Mouse (Mus musculus) limb, embryonic 11.5 days (tissue): Measurements from ENCODE around the gene Nt5c3b. TPM values are rescaled to one million over a fixed set of nuclear protein-coding genes. Genes with fewer than 3 reads are reported as not detected.
A peak's percentile ranks its signal among the peaks of the same experiment; 100 is the strongest.

Experiments used
- ATAC-seq: fragments of 200-750 bp; cut with Nextera tagmentation; 2 replicates; pipeline ENCODE4 v1.8.0; 2017; ENCODE audit warnings: low read depth; ENCODE audit not compliant: insufficient number of reproducible peaks, low FRiP score, low TSS enrichment
- DNase-seq: peaks from one replicate; pipeline ENCODE4 v3.0.0-alpha.2; 2015; ENCODE audit warnings: low spot score
- H3K27ac ChIP-seq: fragments of 300-500 bp; sonication (generic); replicated peaks from 2 replicates; pipeline ENCODE4 v1.5.1; 2014; ENCODE audit warnings: low read depth, mild to moderate bottlenecking, low read length
- H3K27me3 ChIP-seq: fragments of 300-500 bp; sonication (generic); 2 replicates; pipeline ENCODE4 v1.6.1; 2014; ENCODE audit warnings: mild to moderate bottlenecking, low read length, mixed read lengths; ENCODE audit not compliant: control insufficient read depth, insufficient read depth
- H3K36me3 ChIP-seq: fragments of 300-500 bp; sonication (generic); 2 replicates; pipeline ENCODE4 v1.6.1; 2014; ENCODE audit warnings: mild to moderate bottlenecking, low read length, moderate library complexity, mixed read lengths; ENCODE audit not compliant: control insufficient read depth, insufficient read depth
- H3K4me1 ChIP-seq: fragments of 300-500 bp; sonication (generic); 2 replicates; pipeline ENCODE4 v1.6.1; 2014; ENCODE audit warnings: low read length, mixed read lengths; ENCODE audit not compliant: control insufficient read depth, insufficient read depth
- H3K4me2 ChIP-seq: fragments of 300-500 bp; sonication (generic); 2 replicates; pipeline ENCODE4 v1.6.1; 2014; ENCODE audit warnings: low read depth, mild to moderate bottlenecking, moderate library complexity; ENCODE audit not compliant: severe bottlenecking
- H3K4me3 ChIP-seq: fragments of 300-500 bp; sonication (generic); 2 replicates; pipeline ENCODE4 v1.5.1; 2014; ENCODE audit warnings: low read depth, low read length
- H3K9ac ChIP-seq: fragments of 300-500 bp; sonication (generic); 2 replicates; pipeline ENCODE4 v1.6.1; 2014; ENCODE audit warnings: mild to moderate bottlenecking, low read length
- H3K9me3 ChIP-seq: fragments of 300-500 bp; sonication (generic); 2 replicates; pipeline ENCODE4 v1.6.1; 2016; ENCODE audit warnings: low read length; ENCODE audit not compliant: control insufficient read depth
- WGBS: fragments of 180-500 bp; shearing (Covaris S2); extraction: QIAGEN DNeasy Blood & Tissue Kit; methylation state at CpG from one replicate; pipeline ENCODE4 v1.1.7; 2014; 5-methylcytosine and 5-hydroxymethylcytosine counted together
- polyA plus RNA-seq: library from polyadenylated mRNA; unstranded; fragments of >200 nt; fragmentation: Nextera tagmentation; extraction: Ambion mirVana; gene quantifications from 2 replicates; pipeline ENCODE4 v1.2.1, GENCODE M21; 2014

Gene Nt5c3b
- polyA plus RNA-seq, 1 experiment from 2014 or later, result 160 TPM

DNA sequence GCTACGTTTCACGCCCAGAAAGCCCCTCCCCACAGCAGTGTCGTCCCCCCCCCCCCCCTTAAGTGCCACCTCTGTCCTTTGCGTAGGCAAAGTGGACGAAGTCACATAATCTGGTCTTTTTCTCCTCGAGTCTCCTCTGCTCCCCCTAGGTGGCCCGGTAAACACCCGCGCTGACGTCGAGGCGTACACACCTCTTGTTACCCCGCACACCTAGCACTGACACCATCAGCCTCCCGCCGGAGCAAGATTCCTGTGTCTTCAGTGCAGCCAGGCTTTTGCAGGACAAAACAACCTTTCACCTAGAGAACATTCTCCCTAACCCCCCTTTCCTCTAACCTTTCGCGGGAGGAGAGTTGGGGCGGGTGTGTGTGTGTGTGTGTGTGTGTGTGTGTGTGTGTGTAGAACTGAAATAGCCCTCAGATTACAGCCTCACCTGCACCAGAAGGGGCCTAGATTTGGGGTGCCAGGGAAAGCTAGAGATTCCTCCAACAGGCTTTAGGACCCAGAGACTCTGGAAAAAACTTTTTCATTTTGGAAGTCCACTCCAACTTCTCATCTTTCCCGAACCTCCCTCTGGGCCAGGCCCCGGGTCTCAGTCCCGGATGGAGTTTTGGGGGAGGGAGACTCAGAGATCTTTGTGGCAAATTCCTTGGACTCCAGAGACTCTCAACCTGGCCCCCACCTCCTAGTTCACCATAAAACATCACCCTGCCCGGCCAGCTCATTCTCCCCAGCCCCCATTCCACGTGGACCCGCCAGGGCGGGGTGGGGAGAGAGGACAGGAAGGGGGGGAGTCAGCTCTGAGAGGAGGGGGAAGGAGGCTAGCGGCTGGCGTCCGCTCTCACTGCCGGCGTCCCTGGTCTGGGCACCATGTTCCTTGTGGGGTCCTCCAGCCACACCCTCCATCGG lies 26.4 kb downstream of the Nt5c3b start, which contains the start of gene Fkbp10:
Gene Fkbp10, plus strand, starts transcription at position 784 of the 909 bp plus-strand sequence.
- Histone ChIP-seq H3K9ac (peak within 1 kb of the TSS; percentile 85), H3K4me1 (peaks cover 24% of the 10 kb centered on the region), H3K9me3 (no peaks in the 10 kb centered on the region), H3K4me3 (peak within 1 kb of the TSS; percentile 72), H3K27me3 (no peaks in the 10 kb centered on the region), H3K36me3 (no peaks in the 10 kb centered on the region), H3K27ac (peak within 1 kb of the TSS; percentile 90), H3K4me2 (peak within 1 kb of the TSS; percentile 90)
- ATAC-seq, result peak; percentile 63
- under 1% methylated on average over 31 of the region's 31 CpGs for WGBS
- DNase-seq, result peak; percentile 81

DNA sequence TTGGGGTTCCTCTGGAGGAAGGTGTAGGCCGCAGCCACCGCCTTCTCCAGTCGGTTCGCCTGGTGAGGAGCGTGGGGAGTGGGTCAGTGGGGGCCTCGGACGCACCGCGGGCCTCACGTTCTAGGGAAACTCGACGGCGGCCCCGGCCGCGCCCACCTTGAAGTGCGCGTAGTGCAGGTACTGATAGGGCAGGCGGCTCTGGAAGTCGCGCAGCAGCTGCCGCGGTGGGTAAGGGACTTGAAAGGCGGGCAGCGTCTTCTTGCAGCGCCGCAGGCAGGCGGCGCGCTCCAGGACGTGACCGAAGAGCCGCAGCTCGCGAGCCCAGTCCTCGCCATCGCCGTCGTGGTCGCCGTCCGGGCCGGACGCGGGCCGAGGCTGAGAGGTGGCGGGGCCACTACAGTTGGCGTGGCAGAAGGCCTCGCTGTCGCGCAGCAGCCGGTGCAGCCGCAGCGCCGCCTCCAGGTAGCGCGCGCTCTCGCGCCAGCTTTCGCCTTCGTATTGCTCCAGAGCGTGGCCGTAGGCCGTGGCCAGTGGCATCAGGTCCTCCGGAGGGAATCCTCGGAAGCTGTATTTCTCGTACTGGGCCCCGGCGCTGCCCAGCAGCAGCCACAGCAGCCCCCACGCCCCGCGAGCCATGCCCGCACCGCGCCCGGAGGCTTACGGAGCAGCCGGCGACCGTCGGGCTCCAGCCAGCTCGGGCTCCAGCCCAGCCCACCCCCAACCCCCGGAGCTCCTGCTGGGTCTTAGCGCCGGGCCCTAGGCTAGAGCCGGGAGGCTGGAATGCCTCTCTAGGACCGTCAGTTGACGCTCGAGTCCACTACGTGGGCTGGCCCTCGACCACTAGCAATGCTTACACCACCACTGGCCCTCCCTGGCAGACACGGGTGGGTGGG lies 27.3 kb downstream of the Nt5c3b start, which contains the start of gene P3h4:
Gene P3h4, minus strand, starts transcription at position 816 of the 893 bp plus-strand sequence.
- Histone ChIP-seq H3K4me3 (peak within 1 kb of the TSS; percentile 72), H3K27ac (peak within 1 kb of the TSS; percentile 90), H3K4me2 (peak within 1 kb of the TSS; percentile 90), H3K36me3 (no peaks in the 10 kb centered on the region), H3K9ac (peak within 1 kb of the TSS; percentile 85), H3K27me3 (no peaks in the 10 kb centered on the region), H3K9me3 (no peaks in the 10 kb centered on the region), H3K4me1 (peaks cover 24% of the 10 kb centered on the region)
- ATAC-seq (peak; percentile 92), DNase-seq (peak; percentile 90)
- 1% methylated on average over 91 of the region's 93 CpGs for WGBS

DNA sequence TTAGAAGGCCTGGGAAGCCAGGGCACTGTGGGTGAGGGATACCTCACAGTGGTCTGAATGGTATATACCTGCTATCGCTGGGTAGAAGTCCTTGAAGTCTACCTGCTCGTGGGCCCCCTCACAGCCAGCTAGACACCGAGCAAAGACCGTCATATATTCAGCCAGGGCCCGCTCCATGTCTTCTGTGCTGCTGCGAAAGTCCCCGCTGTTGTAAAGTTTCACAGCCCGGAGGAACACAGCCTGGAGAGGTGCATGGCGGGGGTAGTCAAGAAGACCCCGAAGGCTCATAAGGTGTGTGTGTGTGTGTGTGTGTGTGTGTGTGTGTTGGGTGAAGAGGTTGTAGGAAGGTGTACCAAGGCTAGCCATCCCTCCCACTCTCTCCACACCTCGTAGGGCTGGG lies 28.1 kb downstream of the Nt5c3b start:
- ATAC-seq, result no peak
- peak overlapping the region; percentile 78 for H3K9ac ChIP-seq
- H3K9me3 ChIP-seq, result no peaks in the 10 kb centered on the region
- H3K27ac ChIP-seq, result 0 out of 2 replicates have a peak overlapping the region, but pooled peaks have one; percentile 90
- no peaks in the 10 kb centered on the region for H3K27me3 ChIP-seq
- DNase-seq, result no peak
- H3K4me2 ChIP-seq, result peak overlapping the region; percentile 90
- peaks cover 4% of the 10 kb centered on the region; the same call in 1 of the 2 replicates for H3K36me3 ChIP-seq
- WGBS, result 74% methylated on average over 11 of the region's 11 CpGs
- H3K4me3 ChIP-seq, result peak overlapping the region; percentile 72
- H3K4me1 ChIP-seq, result peaks cover 24% of the 10 kb centered on the region

DNA sequence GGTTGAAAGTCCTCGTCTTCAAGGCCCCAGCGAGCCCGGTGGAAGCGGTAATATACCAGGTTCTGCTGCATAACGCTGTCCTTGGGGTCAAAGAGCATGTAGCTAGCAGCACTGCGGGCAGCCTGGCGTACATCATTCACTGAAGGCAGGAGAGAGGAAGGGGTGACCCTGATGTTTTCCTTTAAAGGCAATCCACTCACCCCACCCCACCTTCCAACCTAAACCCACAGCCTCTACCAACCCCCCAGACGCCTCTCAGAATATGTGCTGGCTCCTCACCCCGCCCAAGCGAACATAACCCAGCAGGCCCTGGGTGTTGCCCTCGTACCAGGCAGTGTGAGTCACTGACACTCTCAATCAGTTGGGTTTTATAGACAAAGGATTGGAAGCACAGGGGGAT lies 29.9 kb downstream of the Nt5c3b start:
- ATAC-seq, result no peak
- no peak overlapping the region for H3K4me3 ChIP-seq
- no peak overlapping the region for H3K9ac ChIP-seq
- no peaks in the 10 kb centered on the region for H3K27me3 ChIP-seq
- peaks cover 4% of the 10 kb centered on the region; the same call in 1 of the 2 replicates for H3K36me3 ChIP-seq
- no peak overlapping the region for H3K27ac ChIP-seq
- WGBS, result 76% methylated on average over 11 of the region's 11 CpGs
- H3K4me1 ChIP-seq, result peaks cover 24% of the 10 kb centered on the region
- no peak for DNase-seq
- no peaks in the 10 kb centered on the region for H3K9me3 ChIP-seq
- no peak overlapping the region for H3K4me2 ChIP-seq

DNA sequence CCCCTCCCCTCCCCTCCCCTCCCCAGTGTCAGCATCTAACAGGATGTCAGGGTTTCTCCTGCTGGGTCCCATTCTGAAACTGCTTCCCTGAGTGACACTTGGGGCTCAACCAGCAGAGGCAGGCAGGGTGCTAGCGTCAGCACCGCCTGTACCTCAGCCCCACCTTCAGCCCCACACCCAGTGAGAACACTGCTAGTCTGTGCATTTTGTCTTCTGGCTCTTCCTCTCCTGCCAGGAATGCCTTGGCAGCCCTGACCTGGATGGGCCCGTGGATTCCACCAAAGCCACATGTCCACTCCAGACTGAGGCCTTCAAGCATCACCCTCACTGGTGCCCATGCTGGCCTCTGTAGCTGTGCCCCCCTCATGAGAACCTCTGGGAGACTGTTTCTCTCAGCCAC lies 31.9 kb downstream of the Nt5c3b start:
- no peaks in the 10 kb centered on the region for H3K9me3 ChIP-seq
- H3K4me3 ChIP-seq, result no peak overlapping the region
- no peak for ATAC-seq
- DNase-seq, result no peak
- H3K9ac ChIP-seq, result no peak overlapping the region
- H3K27me3 ChIP-seq, result no peaks in the 10 kb centered on the region
- peaks cover 4% of the 10 kb centered on the region; the same call in 1 of the 2 replicates for H3K36me3 ChIP-seq
- WGBS, result 67% methylated on average over 3 of the region's 3 CpGs
- H3K4me1 ChIP-seq, result peaks cover 19% of the 10 kb centered on the region
- no peak overlapping the region for H3K27ac ChIP-seq
- H3K4me2 ChIP-seq, result no peak overlapping the region

- WGBS, result 92% methylated on average over 12 of the region's 12 CpGs
- DNase-seq (no peak), ATAC-seq (no peak)
- Histone ChIP-seq H3K27ac (no peak overlapping the region), H3K4me3 (no peak overlapping the region), H3K4me1 (peaks cover 16% of the 10 kb centered on the region), H3K36me3 (peaks cover 4% of the 10 kb centered on the region; the same call in 1 of the 2 replicates), H3K4me2 (no peak overlapping the region), H3K27me3 (no peaks in the 10 kb centered on the region), H3K9ac (no peak overlapping the region), H3K9me3 (no peaks in the 10 kb centered on the region)
These were observed 32.7 kb downstream of the Nt5c3b start for GRCm38 (mm10) chr11:100408835-100409462.

DNA sequence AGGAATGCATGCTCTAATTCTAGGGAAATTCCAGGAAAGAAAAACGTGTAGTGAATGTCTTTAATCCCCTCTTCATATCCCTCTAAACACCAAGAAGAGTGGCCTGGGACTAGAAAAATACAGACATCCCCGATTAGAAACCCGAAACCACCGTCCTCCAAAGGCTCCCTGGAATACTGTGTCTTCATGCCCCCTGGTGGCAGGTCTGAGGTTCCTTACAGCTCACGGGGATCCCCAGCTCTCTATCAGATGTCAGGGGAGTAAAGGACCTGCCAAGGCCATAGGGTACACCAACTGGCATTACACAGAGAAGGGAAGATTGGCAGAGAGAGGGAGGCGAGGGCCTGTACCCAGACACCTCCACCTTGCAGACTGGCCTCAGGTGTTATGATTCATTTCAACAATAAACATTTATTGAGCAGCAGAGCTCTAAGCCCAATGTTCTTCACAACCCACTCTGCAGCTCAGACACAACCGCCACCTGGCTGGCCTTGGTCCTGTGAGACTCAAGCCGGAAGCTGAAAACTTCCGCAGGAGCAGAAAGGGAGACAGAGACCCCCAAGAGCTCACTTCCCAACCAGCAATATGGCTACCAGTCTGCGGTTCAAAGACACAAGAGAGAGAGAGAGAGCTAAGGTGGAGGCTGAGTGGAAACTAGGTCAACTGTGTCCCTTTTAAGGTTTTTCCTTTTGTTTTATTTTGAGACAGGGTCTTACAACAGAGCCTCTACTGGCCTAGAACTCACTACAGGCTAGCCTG lies 33.4 kb downstream of the Nt5c3b start:
- no peaks in the 10 kb centered on the region for H3K27me3 ChIP-seq
- H3K36me3 ChIP-seq, result peaks cover 4% of the 10 kb centered on the region; the same call in 1 of the 2 replicates
- 42% methylated on average over 10 of the region's 10 CpGs for WGBS
- no peaks in the 10 kb centered on the region for H3K9me3 ChIP-seq
- DNase-seq (peak; percentile 75), ATAC-seq (no peak; the same call in 1 of the 2 replicates)
- no peak overlapping the region for H3K4me2 ChIP-seq
- H3K4me1 ChIP-seq, result peaks cover 9% of the 10 kb centered on the region
- no peak overlapping the region for H3K27ac ChIP-seq
- H3K9ac ChIP-seq, result no peak overlapping the region
- no peak overlapping the region for H3K4me3 ChIP-seq
